Mouse (Mus musculus): ENCODE data around the gene Ech1. TPM values are rescaled to one million over a fixed set of nuclear protein-coding genes. Genes with fewer than 3 reads are reported as not detected.

Gene Ech1
- polyA plus RNA-seq, 1 experiment from 2014 or later: 107 TPM

GRCm38 (mm10) chr7:28809401-28810089 is 15.5 kb upstream of the Ech1 start:
- WGBS: under 1% methylated on average over 35 of the region's 35 CpGs
- peak overlapping the region; percentile 99 for H3K27ac ChIP-seq (ENCODE audit: low read depth, low read length)
- peak overlapping the region; percentile 75 for H3K4me3 ChIP-seq (ENCODE audit: low read depth, low read length)
- H3K36me3 ChIP-seq (ENCODE audit: control insufficient read depth, insufficient read depth, low read length): peaks cover 24% of the 10 kb centered on the region
- H3K27me3 ChIP-seq (replicated peaks; ENCODE audit: control insufficient read depth, insufficient read depth, low read length): no peaks in the 10 kb centered on the region
- peaks cover 21% of the 10 kb centered on the region for H3K4me1 ChIP-seq (ENCODE audit: control insufficient read depth, insufficient read depth, low read length)
- H3K9me3 ChIP-seq (replicated peaks; ENCODE audit: control insufficient read depth, low read length): no peaks in the 10 kb centered on the region
- H3K9ac ChIP-seq (ENCODE audit: low read length): peak overlapping the region; percentile 87
- ATAC-seq (peak; percentile 16), DNase-seq (ENCODE audit: low spot score) (no peak)
- peak overlapping the region; percentile 97 for H3K4me2 ChIP-seq (ENCODE audit: low read length)

DNA sequence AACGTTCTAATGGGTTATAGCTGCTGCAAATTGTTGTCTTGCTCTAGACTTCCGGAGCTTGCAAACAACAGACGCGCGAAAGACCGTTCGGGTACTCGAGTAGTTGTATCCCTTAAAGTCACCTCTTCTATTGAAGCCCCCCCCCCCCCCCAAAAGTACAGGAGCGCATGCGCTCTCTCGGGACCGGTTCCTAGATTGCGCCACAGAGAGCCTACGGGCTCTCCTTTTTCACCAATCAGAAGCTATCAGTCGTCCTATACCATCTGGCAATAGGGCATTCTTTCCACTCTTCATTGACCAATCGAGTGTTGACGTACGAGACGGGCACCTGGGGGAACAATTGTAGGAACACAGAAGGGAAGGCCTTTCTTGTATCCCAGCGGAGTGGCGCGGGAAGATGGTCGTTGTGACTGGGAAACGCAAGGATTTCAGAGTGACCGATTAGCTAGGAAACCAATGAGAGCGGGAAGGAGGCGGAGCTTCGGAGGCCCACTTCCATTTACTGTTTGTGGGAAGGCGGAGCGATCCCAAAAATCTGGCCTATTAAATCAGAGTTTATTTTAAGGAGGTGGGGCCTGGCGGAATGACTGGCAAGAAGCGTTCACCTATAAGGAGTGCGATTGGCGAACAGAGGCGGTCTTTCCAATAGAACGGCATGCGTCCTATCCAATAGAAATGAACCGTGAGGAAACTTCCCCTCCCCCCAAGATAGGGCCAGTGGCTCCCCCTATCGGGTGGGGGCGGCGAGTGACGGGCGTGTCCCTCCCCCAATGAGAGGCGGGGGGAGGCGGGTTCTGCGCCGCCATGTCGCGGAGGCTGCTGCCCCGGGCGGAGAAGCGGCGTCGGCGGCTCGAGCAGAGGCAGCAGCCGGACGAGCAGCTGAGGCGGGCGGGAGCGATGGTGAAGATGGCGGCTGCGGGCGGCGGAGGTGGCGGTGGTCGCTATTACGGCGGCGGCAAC is 14.6 kb upstream of the Ech1 start:
- Histone ChIP-seq H3K4me3 (ENCODE audit: low read depth, low read length) (peak overlapping the region; percentile 75), H3K36me3 (ENCODE audit: control insufficient read depth, insufficient read depth, low read length) (peaks cover 32% of the 10 kb centered on the region), H3K9me3 (replicated peaks; ENCODE audit: control insufficient read depth, low read length) (no peaks in the 10 kb centered on the region), H3K9ac (ENCODE audit: low read length) (peak overlapping the region; percentile 88), H3K4me1 (ENCODE audit: control insufficient read depth, insufficient read depth, low read length) (peaks cover 21% of the 10 kb centered on the region), H3K27me3 (replicated peaks; ENCODE audit: control insufficient read depth, insufficient read depth, low read length) (no peaks in the 10 kb centered on the region), H3K4me2 (ENCODE audit: low read length) (peak overlapping the region; percentile 97), H3K27ac (ENCODE audit: low read depth, low read length) (peak overlapping the region; percentile 99)
- DNase-seq (ENCODE audit: low spot score): peak; percentile 100
- under 1% methylated on average over 68 of the region's 70 CpGs for WGBS
- ATAC-seq: peak; percentile 93

GRCm38 (mm10) chr7:28811228-28811627 is 13.8 kb upstream of the Ech1 start:
- H3K27me3 ChIP-seq (replicated peaks; ENCODE audit: control insufficient read depth, insufficient read depth, low read length): no peaks in the 10 kb centered on the region
- ATAC-seq: peak; percentile 27
- WGBS: under 1% methylated on average over 40 of the region's 40 CpGs
- peak overlapping the region; percentile 87 for H3K4me2 ChIP-seq (ENCODE audit: low read length)
- H3K9me3 ChIP-seq (replicated peaks; ENCODE audit: control insufficient read depth, low read length): no peaks in the 10 kb centered on the region
- peak overlapping the region; percentile 95 for H3K27ac ChIP-seq (ENCODE audit: low read depth, low read length)
- H3K9ac ChIP-seq (ENCODE audit: low read length): peak overlapping the region; percentile 88
- peaks cover 21% of the 10 kb centered on the region for H3K4me1 ChIP-seq (ENCODE audit: control insufficient read depth, insufficient read depth, low read length)
- H3K4me3 ChIP-seq (ENCODE audit: low read depth, low read length): peak overlapping the region; percentile 74
- peak; percentile 98 for DNase-seq (ENCODE audit: low spot score)
- H3K36me3 ChIP-seq (ENCODE audit: control insufficient read depth, insufficient read depth, low read length): peaks cover 41% of the 10 kb centered on the region

- Histone ChIP-seq H3K27me3 (replicated peaks; ENCODE audit: control insufficient read depth, insufficient read depth, low read length) (no peaks in the 10 kb centered on the region), H3K4me1 (ENCODE audit: control insufficient read depth, insufficient read depth, low read length) (peaks cover 21% of the 10 kb centered on the region), H3K4me2 (ENCODE audit: low read length) (peak overlapping the region; percentile 87), H3K4me3 (ENCODE audit: low read depth, low read length) (peak overlapping the region; percentile 74), H3K27ac (ENCODE audit: low read depth, low read length) (no peak overlapping the region), H3K36me3 (ENCODE audit: control insufficient read depth, insufficient read depth, low read length) (peaks cover 46% of the 10 kb centered on the region), H3K9me3 (replicated peaks; ENCODE audit: control insufficient read depth, low read length) (no peaks in the 10 kb centered on the region), H3K9ac (ENCODE audit: low read length) (peak overlapping the region; percentile 88)
- 15% methylated on average over 7 of the region's 7 CpGs for WGBS
- no peak for DNase-seq (ENCODE audit: low spot score)
- ATAC-seq: no peak
Observed at GRCm38 (mm10) chr7:28811640-28812275, 13.3 kb upstream of the Ech1 start.

DNA sequence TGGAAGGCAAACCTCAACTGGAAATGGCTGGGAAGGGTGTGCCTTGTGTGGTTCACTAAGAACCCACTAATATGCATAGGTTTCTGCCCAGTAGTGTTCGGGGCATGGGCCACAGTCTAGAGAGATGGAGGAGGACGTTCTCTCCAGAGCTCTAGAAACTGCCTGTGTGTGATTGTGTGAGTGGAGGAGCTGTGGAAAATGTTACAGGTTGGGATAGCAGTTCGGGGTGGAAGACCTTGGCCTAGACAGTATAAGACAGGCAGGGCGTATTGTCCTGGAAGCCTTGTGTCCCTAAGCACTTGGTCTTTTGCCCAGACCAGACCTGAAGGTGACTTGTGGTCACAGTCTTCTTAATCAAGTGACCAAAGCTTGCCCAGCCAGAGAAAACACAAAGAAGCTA is 12.6 kb upstream of the Ech1 start:
- 64% methylated on average over 4 of the region's 4 CpGs for WGBS
- no peak overlapping the region for H3K27ac ChIP-seq (ENCODE audit: low read depth, low read length)
- no peaks in the 10 kb centered on the region for H3K27me3 ChIP-seq (replicated peaks; ENCODE audit: control insufficient read depth, insufficient read depth, low read length)
- H3K4me3 ChIP-seq (ENCODE audit: low read depth, low read length): peak overlapping the region; percentile 74
- DNase-seq (ENCODE audit: low spot score) (no peak), ATAC-seq (no peak)
- peak overlapping the region; percentile 87 for H3K4me2 ChIP-seq (ENCODE audit: low read length)
- H3K36me3 ChIP-seq (ENCODE audit: control insufficient read depth, insufficient read depth, low read length): peaks cover 53% of the 10 kb centered on the region
- peak overlapping the region; percentile 88 for H3K9ac ChIP-seq (ENCODE audit: low read length)
- peaks cover 21% of the 10 kb centered on the region for H3K4me1 ChIP-seq (ENCODE audit: control insufficient read depth, insufficient read depth, low read length)
- H3K9me3 ChIP-seq (replicated peaks; ENCODE audit: control insufficient read depth, low read length): no peaks in the 10 kb centered on the region

DNA sequence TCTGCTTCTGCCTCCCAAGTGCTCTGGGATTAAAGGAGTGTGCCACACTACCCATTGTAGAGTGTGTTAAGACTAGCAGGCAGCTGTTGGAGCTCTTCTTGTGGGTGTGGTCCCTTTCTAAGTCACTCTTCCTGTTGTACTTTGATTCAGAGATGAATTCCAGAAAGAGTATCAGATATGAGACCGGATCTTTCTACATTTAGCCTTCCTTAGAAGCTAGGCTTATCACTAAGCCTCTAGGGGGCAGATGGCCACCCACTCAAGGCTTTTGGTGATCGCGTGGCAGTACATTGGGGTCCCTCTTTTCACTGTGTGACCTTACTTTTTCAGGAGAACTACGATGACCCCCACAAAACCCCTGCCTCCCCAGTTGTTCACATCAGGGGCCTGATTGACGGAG is 12.1 kb upstream of the Ech1 start:
- 85% methylated on average over 5 of the region's 5 CpGs for WGBS
- ATAC-seq: no peak
- no peak overlapping the region for H3K27ac ChIP-seq (ENCODE audit: low read depth, low read length)
- peaks cover 17% of the 10 kb centered on the region for H3K4me1 ChIP-seq (ENCODE audit: control insufficient read depth, insufficient read depth, low read length)
- H3K27me3 ChIP-seq (replicated peaks; ENCODE audit: control insufficient read depth, insufficient read depth, low read length): no peaks in the 10 kb centered on the region
- no peak for DNase-seq (ENCODE audit: low spot score)
- peak overlapping the region; percentile 74 for H3K4me3 ChIP-seq (ENCODE audit: low read depth, low read length)
- H3K36me3 ChIP-seq (ENCODE audit: control insufficient read depth, insufficient read depth, low read length): peaks cover 58% of the 10 kb centered on the region
- peak overlapping the region; percentile 87 for H3K4me2 ChIP-seq (ENCODE audit: low read length)
- no peaks in the 10 kb centered on the region for H3K9me3 ChIP-seq (replicated peaks; ENCODE audit: control insufficient read depth, low read length)
- no peak overlapping the region; the same call in 1 of the 2 replicates for H3K9ac ChIP-seq (ENCODE audit: low read length)

DNA sequence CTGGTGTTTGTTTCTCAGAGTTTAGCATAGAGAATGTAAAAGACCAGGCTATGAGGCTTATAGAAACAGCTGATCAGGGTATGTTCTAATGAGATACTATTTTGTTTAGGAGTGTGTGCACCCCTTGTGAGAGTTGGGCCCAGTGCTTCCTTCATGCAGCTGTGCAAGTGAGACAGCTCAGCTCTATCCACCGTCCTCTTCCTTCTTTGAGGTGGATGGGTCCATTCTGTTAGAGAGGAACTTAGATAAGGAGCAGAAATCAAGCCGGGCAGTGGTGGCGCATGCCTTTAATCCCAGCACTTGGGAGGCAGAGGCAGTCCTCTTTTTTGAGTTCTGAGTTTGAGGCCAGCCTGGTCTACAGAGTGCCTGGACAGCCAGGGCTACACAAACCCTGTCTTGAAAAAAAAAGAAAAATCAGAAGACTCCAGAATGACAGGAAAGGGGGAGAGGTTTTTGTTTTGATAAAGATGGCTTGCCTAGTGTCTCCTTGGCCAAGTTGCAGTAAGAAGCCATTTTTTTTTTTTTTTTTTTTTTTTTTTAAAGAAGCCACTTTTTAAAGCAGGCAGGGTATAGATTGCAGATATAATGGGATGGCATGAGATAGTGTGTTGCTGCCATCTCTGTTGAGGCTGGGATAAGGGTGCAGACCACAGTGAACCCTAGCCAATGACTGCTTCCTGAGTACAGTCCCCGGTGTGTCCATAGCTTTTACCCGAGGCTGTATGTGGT is 10.5 kb upstream of the Ech1 start:
- ATAC-seq (no peak), DNase-seq (ENCODE audit: low spot score) (no peak)
- Histone ChIP-seq H3K9ac (ENCODE audit: low read length) (no peak overlapping the region), H3K4me1 (ENCODE audit: control insufficient read depth, insufficient read depth, low read length) (peaks cover 14% of the 10 kb centered on the region), H3K9me3 (replicated peaks; ENCODE audit: control insufficient read depth, low read length) (no peaks in the 10 kb centered on the region), H3K4me2 (ENCODE audit: low read length) (no peak overlapping the region), H3K36me3 (ENCODE audit: control insufficient read depth, insufficient read depth, low read length) (peaks cover 72% of the 10 kb centered on the region), H3K27ac (ENCODE audit: low read depth, low read length) (no peak overlapping the region), H3K27me3 (replicated peaks; ENCODE audit: control insufficient read depth, insufficient read depth, low read length) (no peaks in the 10 kb centered on the region), H3K4me3 (ENCODE audit: low read depth, low read length) (no peak overlapping the region)
- 97% methylated on average over 5 of the region's 5 CpGs for WGBS

DNA sequence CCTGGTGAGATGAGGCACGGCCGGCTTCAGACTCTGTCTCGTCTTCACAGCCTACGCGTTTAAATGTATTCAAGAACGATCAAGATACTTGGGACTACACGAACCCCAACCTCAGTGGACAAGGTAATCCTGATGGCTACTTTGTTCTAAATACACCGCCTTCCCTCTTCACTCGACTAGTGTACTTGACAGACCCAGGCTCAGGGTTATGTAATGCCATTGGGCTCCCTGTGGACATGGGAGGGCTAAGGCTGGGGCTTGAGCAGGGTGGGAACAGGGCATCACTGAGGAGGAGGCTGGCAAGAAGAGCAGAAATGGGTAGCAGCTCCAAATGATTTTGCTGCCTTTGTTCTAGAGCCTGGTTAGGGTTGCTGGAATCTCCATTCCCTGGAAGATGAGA is 9.8 kb upstream of the Ech1 start:
- Histone ChIP-seq H3K36me3 (ENCODE audit: control insufficient read depth, insufficient read depth, low read length) (peaks cover 80% of the 10 kb centered on the region), H3K4me1 (ENCODE audit: control insufficient read depth, insufficient read depth, low read length) (peaks cover 14% of the 10 kb centered on the region), H3K9ac (ENCODE audit: low read length) (no peak overlapping the region), H3K4me2 (ENCODE audit: low read length) (no peak overlapping the region), H3K9me3 (replicated peaks; ENCODE audit: control insufficient read depth, low read length) (no peaks in the 10 kb centered on the region), H3K4me3 (ENCODE audit: low read depth, low read length) (no peak overlapping the region), H3K27ac (ENCODE audit: low read depth, low read length) (no peak overlapping the region), H3K27me3 (replicated peaks; ENCODE audit: control insufficient read depth, insufficient read depth, low read length) (no peaks in the 10 kb centered on the region)
- ATAC-seq (no peak), DNase-seq (ENCODE audit: low spot score) (no peak)
- WGBS: 91% methylated on average over 9 of the region's 9 CpGs

All from forebrain, embryonic 14.5 days (tissue).